Mouse (Mus musculus) kidney, postnatal 25 days (tissue): ENCODE results near the gene Clec9a.

Experiments
- DNase-seq, 2 experiments: peaks; one replicate each; pipeline ENCODE4 v3.0.0; 2021; ENCODE audit warnings: mixed read lengths in 2 of 2

Clec9a gene

GRCm38 (mm10) chr6:129408562-129408961 lies at the start of gene Clec9a:
TSS of gene Clec9a (plus strand) at chr6:129408862.
- no peak for DNase-seq

- DNase-seq, result no peak
Measured at GRCm38 (mm10) chr6:129359515-129359914, 49.1 kb upstream of the Clec9a start.

- no peak for DNase-seq
Measured at GRCm38 (mm10) chr6:129363942-129364341, 44.7 kb upstream of the Clec9a start.

GRCm38 (mm10) chr6:129365959-129366359 lies 42.7 kb upstream of the Clec9a start:
- DNase-seq, result peak; percentile 5 to 33

- no peak for DNase-seq
Measured at GRCm38 (mm10) chr6:129369374-129370132, 39.1 kb upstream of the Clec9a start.

- no peak for DNase-seq
Measured at GRCm38 (mm10) chr6:129374937-129375471, 33.7 kb upstream of the Clec9a start.

GRCm38 (mm10) chr6:129380454-129380853 lies 28.2 kb upstream of the Clec9a start:
- no peak for DNase-seq

GRCm38 (mm10) chr6:129381736-129382135 lies 26.9 kb upstream of the Clec9a start:
- DNase-seq, result no peak

GRCm38 (mm10) chr6:129383466-129383865 lies 25.2 kb upstream of the Clec9a start:
- peak; percentile 24 to 34 for DNase-seq

GRCm38 (mm10) chr6:129385000-129385399 lies 23.7 kb upstream of the Clec9a start:
- no peak for DNase-seq

GRCm38 (mm10) chr6:129385774-129386173 lies 22.9 kb upstream of the Clec9a start, which contains the start of gene Clec12b:
TSS of gene Clec12b (minus strand) at chr6:129385874.
- DNase-seq, result no peak

- no peak for DNase-seq
Measured at GRCm38 (mm10) chr6:129393087-129393720, 15.5 kb upstream of the Clec9a start.

GRCm38 (mm10) chr6:129393732-129394131 lies 14.9 kb upstream of the Clec9a start:
- no peak for DNase-seq

- no peak for DNase-seq
Measured at GRCm38 (mm10) chr6:129396997-129397396, 11.7 kb upstream of the Clec9a start, which contains the start of gene Clec1b. TSS of gene Clec1b (plus strand) at chr6:129397297.

- peak; percentile 76 to 82 for DNase-seq
Measured at GRCm38 (mm10) chr6:129399945-129400344, 8.7 kb upstream of the Clec9a start.

GRCm38 (mm10) chr6:129402404-129402803 lies 6.3 kb upstream of the Clec9a start:
- DNase-seq, result no peak

- no peak for DNase-seq
Measured at GRCm38 (mm10) chr6:129403391-129403790, 5.3 kb upstream of the Clec9a start.

GRCm38 (mm10) chr6:129405999-129406398 lies 2.7 kb upstream of the Clec9a start:
- no peak for DNase-seq

- no peak for DNase-seq
Measured at GRCm38 (mm10) chr6:129407324-129407723, 1.3 kb upstream of the Clec9a start.

- no peak for DNase-seq
Measured at GRCm38 (mm10) chr6:129414177-129414576, 5.5 kb downstream of the Clec9a start.

GRCm38 (mm10) chr6:129422311-129422710 lies 13.6 kb downstream of the Clec9a start:
- no peak for DNase-seq

GRCm38 (mm10) chr6:129423040-129423733 lies 14.5 kb downstream of the Clec9a start:
- DNase-seq, result peak; percentile 55 to 60

GRCm38 (mm10) chr6:129423734-129424072 lies 15.0 kb downstream of the Clec9a start:
- DNase-seq, result peak; percentile 77 to 81
